Mouse (Mus musculus) forebrain, embryonic 11.5 days (tissue): ENCODE measurements at regions not wholly inside any gene's neighbourhood (a gene's known extent, or its start where the extent isn't known, plus 50 kb on each side); places are given as distances from the start of the nearest gene placed in this dataset.

Experiments used
- ATAC-seq: fragments of 200-750 bp; cut with Nextera tagmentation; replicated peaks from 2 replicates; pipeline ENCODE4 v1.8.0; 2017; ENCODE audit warnings: moderate TSS enrichment; ENCODE audit not compliant: low FRiP score
- DNase-seq: peaks from one replicate; pipeline ENCODE4 v3.0.0-alpha.2; 2017; ENCODE audit warnings: low spot score
- H3K27ac ChIP-seq: fragments of 300-500 bp; sonication (generic); 2 replicates; pipeline ENCODE4 v1.5.1; 2014; ENCODE audit warnings: low read depth, low read length
- H3K27me3 ChIP-seq: fragments of 300-500 bp; sonication (generic); 2 replicates; pipeline ENCODE4 v1.6.1; 2014; ENCODE audit warnings: mild to moderate bottlenecking, low read length, mixed read lengths; ENCODE audit not compliant: control insufficient read depth, insufficient read depth
- H3K36me3 ChIP-seq: fragments of 300-500 bp; sonication (generic); 2 replicates; pipeline ENCODE4 v1.6.1; 2014; ENCODE audit warnings: mild to moderate bottlenecking, low read length, moderate library complexity, mixed read lengths; ENCODE audit not compliant: control insufficient read depth, insufficient read depth
- H3K4me1 ChIP-seq: fragments of 300-500 bp; sonication (generic); replicated peaks from 2 replicates; pipeline ENCODE4 v1.6.1; 2014; ENCODE audit warnings: low read length, mixed read lengths; ENCODE audit not compliant: control insufficient read depth, insufficient read depth
- H3K4me2 ChIP-seq: fragments of 300-500 bp; sonication (generic); 2 replicates; pipeline ENCODE4 v1.6.1; 2014; ENCODE audit warnings: low read depth, mild to moderate bottlenecking, low read length, moderate library complexity, mixed read lengths; ENCODE audit not compliant: severe bottlenecking
- H3K4me3 ChIP-seq: fragments of 300-500 bp; sonication (generic); 2 replicates; pipeline ENCODE4 v1.5.1; 2014; ENCODE audit warnings: low read depth, low read length
- H3K9ac ChIP-seq: fragments of 300-500 bp; sonication (generic); 2 replicates; pipeline ENCODE4 v1.6.1; 2014; ENCODE audit warnings: low read length
- H3K9me3 ChIP-seq: fragments of 300-500 bp; sonication (generic); 2 replicates; pipeline ENCODE4 v1.6.1; 2016; ENCODE audit warnings: low read length, mixed read lengths; ENCODE audit not compliant: control insufficient read depth
- WGBS: fragments of 180-500 bp; shearing (Covaris S2); extraction: QIAGEN DNeasy Blood & Tissue Kit; methylation state at CpG from one replicate; pipeline ENCODE4 v1.1.7; 2014; 5-methylcytosine and 5-hydroxymethylcytosine counted together

- Histone ChIP-seq H3K36me3 (no peaks in the 10 kb centered on the region), H3K4me1 (no peaks in the 10 kb centered on the region), H3K27me3 (no peaks in the 10 kb centered on the region), H3K27ac (no peak overlapping the region), H3K4me2 (no peak overlapping the region), H3K9ac (no peak overlapping the region), H3K4me3 (no peak overlapping the region), H3K9me3 (no peaks in the 10 kb centered on the region)
- 92% methylated on average over 6 of the region's 6 CpGs for WGBS
- DNase-seq (no peak), ATAC-seq (no peak)
These were observed 354.3 kb upstream of the Pik3r1 start for GRCm38 (mm10) chr13:102122341-102122740.

- Histone ChIP-seq H3K4me3 (no peak overlapping the region), H3K27ac (no peak overlapping the region), H3K4me2 (no peak overlapping the region), H3K9me3 (no peaks in the 10 kb centered on the region), H3K27me3 (no peaks in the 10 kb centered on the region), H3K9ac (no peak overlapping the region), H3K4me1 (no peaks in the 10 kb centered on the region), H3K36me3 (no peaks in the 10 kb centered on the region)
- ATAC-seq (no peak), DNase-seq (no peak)
- WGBS, result 86% methylated on average over 4 of the region's 4 CpGs
These were observed 360.0 kb upstream of the Pik3r1 start for GRCm38 (mm10) chr13:102127933-102128430.

GRCm38 (mm10) chr13:102131459-102131858, 363.4 kb upstream of the Pik3r1 start:
- no peaks in the 10 kb centered on the region for H3K9me3 ChIP-seq
- H3K27ac ChIP-seq, result no peak overlapping the region
- no peaks in the 10 kb centered on the region for H3K27me3 ChIP-seq
- ATAC-seq, result no peak
- H3K9ac ChIP-seq, result no peak overlapping the region
- no peak overlapping the region for H3K4me3 ChIP-seq
- H3K4me2 ChIP-seq, result no peak overlapping the region
- no peak for DNase-seq
- WGBS, result 91% methylated on average over 2 of the region's 2 CpGs
- no peaks in the 10 kb centered on the region for H3K4me1 ChIP-seq
- no peaks in the 10 kb centered on the region for H3K36me3 ChIP-seq

- H3K9ac ChIP-seq, result no peak overlapping the region
- no peak overlapping the region for H3K4me2 ChIP-seq
- H3K27ac ChIP-seq, result no peak overlapping the region
- no peaks in the 10 kb centered on the region for H3K27me3 ChIP-seq
- DNase-seq, result no peak
- H3K9me3 ChIP-seq, result no peaks in the 10 kb centered on the region
- 77% methylated on average over 5 of the region's 5 CpGs for WGBS
- no peak for ATAC-seq
- no peak overlapping the region for H3K4me3 ChIP-seq
- H3K4me1 ChIP-seq, result no peaks in the 10 kb centered on the region
- no peaks in the 10 kb centered on the region for H3K36me3 ChIP-seq
These were observed 364.1 kb upstream of the Pik3r1 start for GRCm38 (mm10) chr13:102132154-102132553.

GRCm38 (mm10) chr13:102132696-102133095, 364.7 kb upstream of the Pik3r1 start:
- DNase-seq, result no peak
- H3K9me3 ChIP-seq, result no peaks in the 10 kb centered on the region
- no peaks in the 10 kb centered on the region for H3K27me3 ChIP-seq
- 83% methylated on average over 2 of the region's 2 CpGs for WGBS
- no peaks in the 10 kb centered on the region for H3K4me1 ChIP-seq
- H3K27ac ChIP-seq, result no peak overlapping the region
- no peak overlapping the region for H3K9ac ChIP-seq
- no peak for ATAC-seq
- H3K4me3 ChIP-seq, result no peak overlapping the region
- no peak overlapping the region for H3K4me2 ChIP-seq
- no peaks in the 10 kb centered on the region for H3K36me3 ChIP-seq

GRCm38 (mm10) chr13:102135210-102135609, 367.2 kb upstream of the Pik3r1 start:
- Histone ChIP-seq H3K4me1 (no peaks in the 10 kb centered on the region), H3K27ac (no peak overlapping the region)

GRCm38 (mm10) chr13:102142986-102143385, 375.0 kb upstream of the Pik3r1 start:
- 89% methylated on average over 7 of the region's 7 CpGs for WGBS
- H3K9me3 ChIP-seq, result no peaks in the 10 kb centered on the region
- no peak for ATAC-seq
- H3K36me3 ChIP-seq, result no peaks in the 10 kb centered on the region
- H3K27me3 ChIP-seq, result no peaks in the 10 kb centered on the region
- H3K4me1 ChIP-seq, result no peaks in the 10 kb centered on the region
- H3K4me2 ChIP-seq, result no peak overlapping the region
- no peak overlapping the region for H3K4me3 ChIP-seq
- H3K27ac ChIP-seq, result no peak overlapping the region
- DNase-seq, result no peak
- H3K9ac ChIP-seq, result no peak overlapping the region

More at GRCm38 (mm10) chr13:102135210-102135609, 367.2 kb upstream of the Pik3r1 start:
- H3K36me3 ChIP-seq, result no peaks in the 10 kb centered on the region
- H3K27me3 ChIP-seq, result no peaks in the 10 kb centered on the region
- no peak overlapping the region for H3K4me3 ChIP-seq
- no peak overlapping the region for H3K9ac ChIP-seq
- no peak overlapping the region for H3K4me2 ChIP-seq
- ATAC-seq, result no peak
- H3K9me3 ChIP-seq, result no peaks in the 10 kb centered on the region
- no peak for DNase-seq

- Histone ChIP-seq H3K4me1 (no peaks in the 10 kb centered on the region), H3K27me3 (no peaks in the 10 kb centered on the region), H3K4me2 (no peak overlapping the region), H3K9me3 (no peaks in the 10 kb centered on the region), H3K4me3 (no peak overlapping the region), H3K9ac (no peak overlapping the region), H3K27ac (no peak overlapping the region), H3K36me3 (no peaks in the 10 kb centered on the region)
- ATAC-seq (no peak), DNase-seq (no peak)
- 85% methylated on average over 2 of the region's 2 CpGs for WGBS
These were observed 375.8 kb upstream of the Pik3r1 start for GRCm38 (mm10) chr13:102143848-102144247.

- DNase-seq (no peak), ATAC-seq (no peak)
- no peaks in the 10 kb centered on the region for H3K36me3 ChIP-seq
- H3K9ac ChIP-seq, result no peak overlapping the region
- H3K4me2 ChIP-seq, result no peak overlapping the region
- H3K27ac ChIP-seq, result no peak overlapping the region
- H3K27me3 ChIP-seq, result no peaks in the 10 kb centered on the region
- WGBS, result 94% methylated on average over 2 of the region's 2 CpGs
- H3K9me3 ChIP-seq, result no peaks in the 10 kb centered on the region
- no peak overlapping the region for H3K4me3 ChIP-seq
- no peaks in the 10 kb centered on the region for H3K4me1 ChIP-seq
These were observed 380.0 kb upstream of the Pik3r1 start for GRCm38 (mm10) chr13:102148039-102148438.
